Mouse (Mus musculus): ENCODE data around the gene Mfap2. TPM values are rescaled to one million over a fixed set of nuclear protein-coding genes. Genes with fewer than 3 reads are reported as not detected.

Gene Mfap2
- polyA plus RNA-seq, 1 experiment from 2014 or later, result 286 TPM

- Histone ChIP-seq H3K9ac (ENCODE audit: low read depth, low read length) (no peak overlapping the region), H3K36me3 (ENCODE audit: control insufficient read depth, insufficient read depth, low read length) (no peaks in the 10 kb centered on the region), H3K4me1 (replicated peaks; ENCODE audit: control insufficient read depth, insufficient read depth, low read length) (peaks cover 19% of the 10 kb centered on the region), H3K9me3 (ENCODE audit: control insufficient read depth, low read length) (no peaks in the 10 kb centered on the region), H3K4me3 (ENCODE audit: low read depth, low read length) (no peak overlapping the region), H3K27ac (ENCODE audit: low read depth, low read length) (no peak overlapping the region), H3K4me2 (replicated peaks; ENCODE audit: low read depth, low read length) (no peak overlapping the region), H3K27me3 (ENCODE audit: control insufficient read depth, insufficient read depth, low read length) (no peaks in the 10 kb centered on the region)
- DNase-seq (ENCODE audit: low spot score) (no peak), ATAC-seq (ENCODE audit: low FRiP score) (no peak)
- WGBS, result 82% methylated on average over 9 of the region's 9 CpGs
Observed at GRCm38 (mm10) chr4:141024052-141024451, 13.8 kb downstream of the Mfap2 start.

- Histone ChIP-seq H3K4me2 (replicated peaks; ENCODE audit: low read depth, low read length) (no peak overlapping the region), H3K27ac (ENCODE audit: low read depth, low read length) (no peak overlapping the region), H3K4me1 (replicated peaks; ENCODE audit: control insufficient read depth, insufficient read depth, low read length) (peaks cover 19% of the 10 kb centered on the region), H3K9me3 (ENCODE audit: control insufficient read depth, low read length) (no peaks in the 10 kb centered on the region), H3K27me3 (ENCODE audit: control insufficient read depth, insufficient read depth, low read length) (no peaks in the 10 kb centered on the region), H3K36me3 (ENCODE audit: control insufficient read depth, insufficient read depth, low read length) (0 out of 2 replicates have a peak, but pooled peaks cover 2% of the 10 kb centered on the region), H3K4me3 (ENCODE audit: low read depth, low read length) (no peak overlapping the region), H3K9ac (ENCODE audit: low read depth, low read length) (no peak overlapping the region)
- 77% methylated on average over 27 of the region's 27 CpGs for WGBS
- no peak for DNase-seq (ENCODE audit: low spot score)
- no peak for ATAC-seq (ENCODE audit: low FRiP score)
Observed at GRCm38 (mm10) chr4:141024992-141025391, 14.8 kb downstream of the Mfap2 start.

GRCm38 (mm10) chr4:141030541-141031206 is 20.5 kb downstream of the Mfap2 start:
- DNase-seq (ENCODE audit: low spot score) (no peak), ATAC-seq (ENCODE audit: low FRiP score) (no peak)
- Histone ChIP-seq H3K36me3 (ENCODE audit: control insufficient read depth, insufficient read depth, low read length) (peaks cover 2% of the 10 kb centered on the region; the same call in 1 of the 2 replicates), H3K4me3 (ENCODE audit: low read depth, low read length) (no peak overlapping the region), H3K4me1 (replicated peaks; ENCODE audit: control insufficient read depth, insufficient read depth, low read length) (no peaks in the 10 kb centered on the region), H3K9ac (ENCODE audit: low read depth, low read length) (no peak overlapping the region), H3K9me3 (ENCODE audit: control insufficient read depth, low read length) (no peaks in the 10 kb centered on the region), H3K27ac (ENCODE audit: low read depth, low read length) (no peak overlapping the region), H3K4me2 (replicated peaks; ENCODE audit: low read depth, low read length) (no peak overlapping the region), H3K27me3 (ENCODE audit: control insufficient read depth, insufficient read depth, low read length) (no peaks in the 10 kb centered on the region)
- 90% methylated on average over 17 of the region's 18 CpGs for WGBS

GRCm38 (mm10) chr4:141031733-141032132 is 21.5 kb downstream of the Mfap2 start:
- H3K4me1 ChIP-seq (replicated peaks; ENCODE audit: control insufficient read depth, insufficient read depth, low read length), result no peaks in the 10 kb centered on the region
- H3K9ac ChIP-seq (ENCODE audit: low read depth, low read length), result no peak overlapping the region
- no peaks in the 10 kb centered on the region for H3K27me3 ChIP-seq (ENCODE audit: control insufficient read depth, insufficient read depth, low read length)
- H3K4me3 ChIP-seq (ENCODE audit: low read depth, low read length), result no peak overlapping the region
- no peak overlapping the region for H3K27ac ChIP-seq (ENCODE audit: low read depth, low read length)
- ATAC-seq (ENCODE audit: low FRiP score) (peak; percentile 57; the same call in 1 of the 2 replicates), DNase-seq (ENCODE audit: low spot score) (peak; percentile 89)
- H3K4me2 ChIP-seq (replicated peaks; ENCODE audit: low read depth, low read length), result no peak overlapping the region
- WGBS, result 15% methylated on average over 6 of the region's 6 CpGs
- H3K9me3 ChIP-seq (ENCODE audit: control insufficient read depth, low read length), result no peaks in the 10 kb centered on the region
- peaks cover 2% of the 10 kb centered on the region; the same call in 1 of the 2 replicates for H3K36me3 ChIP-seq (ENCODE audit: control insufficient read depth, insufficient read depth, low read length)

- H3K9me3 ChIP-seq (ENCODE audit: control insufficient read depth, low read length), result no peaks in the 10 kb centered on the region
- WGBS, result 85% methylated on average over 27 of the region's 27 CpGs
- H3K27me3 ChIP-seq (ENCODE audit: control insufficient read depth, insufficient read depth, low read length), result no peaks in the 10 kb centered on the region
- no peaks in the 10 kb centered on the region for H3K4me1 ChIP-seq (replicated peaks; ENCODE audit: control insufficient read depth, insufficient read depth, low read length)
- H3K36me3 ChIP-seq (ENCODE audit: control insufficient read depth, insufficient read depth, low read length), result peaks cover 2% of the 10 kb centered on the region; the same call in 1 of the 2 replicates
- ATAC-seq (ENCODE audit: low FRiP score) (no peak), DNase-seq (ENCODE audit: low spot score) (no peak)
- no peak overlapping the region for H3K4me3 ChIP-seq (ENCODE audit: low read depth, low read length)
- H3K9ac ChIP-seq (ENCODE audit: low read depth, low read length), result no peak overlapping the region
- no peak overlapping the region for H3K27ac ChIP-seq (ENCODE audit: low read depth, low read length)
- H3K4me2 ChIP-seq (replicated peaks; ENCODE audit: low read depth, low read length), result no peak overlapping the region
Observed at GRCm38 (mm10) chr4:141033606-141034549, 23.7 kb downstream of the Mfap2 start.

GRCm38 (mm10) chr4:141041117-141041516 is 30.9 kb downstream of the Mfap2 start:
- H3K9me3 ChIP-seq (ENCODE audit: control insufficient read depth, low read length), result no peaks in the 10 kb centered on the region
- no peak overlapping the region for H3K9ac ChIP-seq (ENCODE audit: low read depth, low read length)
- H3K36me3 ChIP-seq (ENCODE audit: control insufficient read depth, insufficient read depth, low read length), result peaks cover 4% of the 10 kb centered on the region; the same call in 1 of the 2 replicates
- DNase-seq (ENCODE audit: low spot score) (no peak), ATAC-seq (ENCODE audit: low FRiP score) (no peak)
- no peaks in the 10 kb centered on the region for H3K4me1 ChIP-seq (replicated peaks; ENCODE audit: control insufficient read depth, insufficient read depth, low read length)
- H3K4me3 ChIP-seq (ENCODE audit: low read depth, low read length), result no peak overlapping the region
- H3K27ac ChIP-seq (ENCODE audit: low read depth, low read length), result no peak overlapping the region
- 58% methylated on average over 12 of the region's 12 CpGs for whole genome bisulfite sequencing
- H3K27me3 ChIP-seq (ENCODE audit: control insufficient read depth, insufficient read depth, low read length), result no peaks in the 10 kb centered on the region
- no peak overlapping the region for H3K4me2 ChIP-seq (replicated peaks; ENCODE audit: low read depth, low read length)

- peaks cover 8% of the 10 kb centered on the region; the same call in 1 of the 2 replicates for H3K36me3 ChIP-seq (ENCODE audit: control insufficient read depth, insufficient read depth, low read length)
- H3K9me3 ChIP-seq (ENCODE audit: control insufficient read depth, low read length), result no peaks in the 10 kb centered on the region
- H3K4me1 ChIP-seq (replicated peaks; ENCODE audit: control insufficient read depth, insufficient read depth, low read length), result peaks cover 20% of the 10 kb centered on the region
- no peak overlapping the region for H3K9ac ChIP-seq (ENCODE audit: low read depth, low read length)
- DNase-seq (ENCODE audit: low spot score) (peak; percentile 83), ATAC-seq (ENCODE audit: low FRiP score) (peak; percentile 55; the same call in 1 of the 2 replicates)
- H3K4me3 ChIP-seq (ENCODE audit: low read depth, low read length), result no peak overlapping the region
- H3K27me3 ChIP-seq (ENCODE audit: control insufficient read depth, insufficient read depth, low read length), result no peaks in the 10 kb centered on the region
- no peak overlapping the region for H3K27ac ChIP-seq (ENCODE audit: low read depth, low read length)
- H3K4me2 ChIP-seq (replicated peaks; ENCODE audit: low read depth, low read length), result no peak overlapping the region
- WGBS, result 22% methylated on average over 8 of the region's 8 CpGs
Observed at GRCm38 (mm10) chr4:141044816-141045215, 34.6 kb downstream of the Mfap2 start.

- peak overlapping the region; percentile 28 for H3K4me2 ChIP-seq (replicated peaks; ENCODE audit: low read depth, low read length)
- H3K27ac ChIP-seq (ENCODE audit: low read depth, low read length), result peak overlapping the region; percentile 95
- H3K36me3 ChIP-seq (ENCODE audit: control insufficient read depth, insufficient read depth, low read length), result peaks cover 8% of the 10 kb centered on the region; the same call in 1 of the 2 replicates
- H3K4me1 ChIP-seq (replicated peaks; ENCODE audit: control insufficient read depth, insufficient read depth, low read length), result peaks cover 32% of the 10 kb centered on the region
- peak; percentile 64 for DNase-seq (ENCODE audit: low spot score)
- ATAC-seq (ENCODE audit: low FRiP score), result peak; percentile 46
- peak overlapping the region; percentile 57 for H3K9ac ChIP-seq (ENCODE audit: low read depth, low read length)
- H3K27me3 ChIP-seq (ENCODE audit: control insufficient read depth, insufficient read depth, low read length), result 0 out of 2 replicates have a peak, but pooled peaks cover 2% of the 10 kb centered on the region
- no peaks in the 10 kb centered on the region for H3K9me3 ChIP-seq (ENCODE audit: control insufficient read depth, low read length)
- 45% methylated on average over 17 of the region's 17 CpGs for WGBS
- no peak overlapping the region for H3K4me3 ChIP-seq (ENCODE audit: low read depth, low read length)
Observed at GRCm38 (mm10) chr4:141048810-141049475, 38.7 kb downstream of the Mfap2 start.
